Mouse (Mus musculus) erythroblast, embryonic 14.5 days (primary cell): ENCODE data around the gene Dapl1. TPM values are rescaled to one million over a fixed set of nuclear protein-coding genes. Genes with fewer than 3 reads are reported as not detected.

ENCODE experiments used
- H3K27me3 ChIP-seq: 2 replicates; pipeline ENCODE4 v1.6.1; 2012; ENCODE audit warnings: inconsistent platforms; ENCODE audit not compliant: control insufficient read depth
- H3K36me3 ChIP-seq: 2 replicates; pipeline ENCODE4 v1.6.1; 2012; ENCODE audit warnings: mild to moderate bottlenecking, inconsistent platforms; ENCODE audit not compliant: control insufficient read depth
- H3K4me1 ChIP-seq: 2 replicates; pipeline ENCODE4 v1.6.1; 2012; ENCODE audit warnings: inconsistent platforms; ENCODE audit not compliant: control insufficient read depth
- H3K4me3 ChIP-seq: replicated peaks from 2 replicates; pipeline ENCODE3; 2012; ENCODE audit warnings: moderate library complexity, mild to moderate bottlenecking, inconsistent platforms
- H3K9me3 ChIP-seq: 2 replicates; pipeline ENCODE4 v1.6.1; 2012; ENCODE audit warnings: low read length, inconsistent platforms, mixed read lengths; ENCODE audit not compliant: control insufficient read depth
- GATA1 ChIP-seq: IDR thresholded peaks from 2 replicates; pipeline ENCODE4 v1.6.1; 2012; ENCODE audit warnings: low read length, inconsistent platforms, mixed read lengths
- TAL1 ChIP-seq: IDR thresholded peaks from 3 replicates; pipeline ENCODE4 v1.6.1; 2012; ENCODE audit warnings: low read length, inconsistent platforms, mixed read lengths
- polyA plus RNA-seq: library from polyadenylated mRNA; stranded (reverse); fragments of >175 nt; gene quantifications from 2 replicates; pipeline ENCODE4 v1.2.3, GENCODE M21; 2012

Dapl1 gene
- polyA plus RNA-seq, 1 experiment, result not detected

- H3K27me3 ChIP-seq, result no peaks in the 10 kb centered on the region
- H3K4me3 ChIP-seq, result no peak overlapping the region
- TF ChIP-seq GATA1, result no peak
- no peak for TF ChIP-seq TAL1
- no peaks in the 10 kb centered on the region for H3K36me3 ChIP-seq
- no peaks in the 10 kb centered on the region for H3K4me1 ChIP-seq
- H3K9me3 ChIP-seq, result no peaks in the 10 kb centered on the region
Observed at GRCm38 (mm10) chr2:59488235-59488634, 3.8 kb downstream of the Dapl1 start.

- Histone ChIP-seq H3K4me3 (no peak overlapping the region), H3K36me3 (no peaks in the 10 kb centered on the region), H3K27me3 (no peaks in the 10 kb centered on the region), H3K9me3 (no peaks in the 10 kb centered on the region), H3K4me1 (no peaks in the 10 kb centered on the region)
- TF ChIP-seq TAL1 (no peak), GATA1 (no peak)
Observed at GRCm38 (mm10) chr2:59490353-59490752, 5.9 kb downstream of the Dapl1 start.

DNA sequence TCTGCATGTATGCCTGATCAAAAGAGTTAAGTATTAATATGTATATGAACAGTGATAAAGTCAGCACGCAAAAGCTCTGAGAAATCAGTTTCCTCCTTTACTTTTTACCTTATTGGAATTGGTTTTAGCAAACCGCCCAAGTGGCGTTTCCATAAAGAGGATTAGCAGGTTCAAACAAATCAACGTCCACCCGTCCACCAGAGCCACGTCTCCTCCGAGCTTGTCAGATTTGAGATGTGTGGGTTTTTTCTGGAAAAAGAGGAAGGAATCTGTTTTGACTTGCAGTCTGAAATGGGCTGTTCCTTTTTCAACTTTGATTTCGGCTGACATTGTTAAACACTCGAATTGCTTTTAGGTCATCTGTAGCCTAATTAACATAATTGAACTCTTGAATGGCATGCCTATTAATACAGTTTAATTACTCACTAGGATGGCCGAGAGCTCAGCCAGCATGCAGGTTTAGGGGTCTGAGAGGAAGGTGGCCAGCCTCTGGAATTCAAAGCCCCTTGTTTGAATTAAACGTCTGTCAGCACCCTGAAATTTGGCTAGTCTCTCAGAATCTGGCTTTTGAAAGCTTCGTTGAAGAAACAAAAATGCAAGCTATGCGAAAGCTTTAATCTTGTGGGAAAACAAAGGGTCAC lies 9.1 kb downstream of the Dapl1 start:
- TF ChIP-seq GATA1 (no peak), TAL1 (no peak)
- no peaks in the 10 kb centered on the region for H3K27me3 ChIP-seq
- no peaks in the 10 kb centered on the region for H3K36me3 ChIP-seq
- H3K4me3 ChIP-seq, result no peak overlapping the region
- H3K9me3 ChIP-seq, result no peaks in the 10 kb centered on the region
- no peaks in the 10 kb centered on the region for H3K4me1 ChIP-seq

- Histone ChIP-seq H3K9me3 (no peaks in the 10 kb centered on the region), H3K4me1 (no peaks in the 10 kb centered on the region), H3K4me3 (no peak overlapping the region), H3K36me3 (no peaks in the 10 kb centered on the region), H3K27me3 (no peaks in the 10 kb centered on the region)
- TF ChIP-seq TAL1, result no peak
- TF ChIP-seq GATA1, result no peak
Observed at GRCm38 (mm10) chr2:59499146-59499545, 14.7 kb downstream of the Dapl1 start.

DNA sequence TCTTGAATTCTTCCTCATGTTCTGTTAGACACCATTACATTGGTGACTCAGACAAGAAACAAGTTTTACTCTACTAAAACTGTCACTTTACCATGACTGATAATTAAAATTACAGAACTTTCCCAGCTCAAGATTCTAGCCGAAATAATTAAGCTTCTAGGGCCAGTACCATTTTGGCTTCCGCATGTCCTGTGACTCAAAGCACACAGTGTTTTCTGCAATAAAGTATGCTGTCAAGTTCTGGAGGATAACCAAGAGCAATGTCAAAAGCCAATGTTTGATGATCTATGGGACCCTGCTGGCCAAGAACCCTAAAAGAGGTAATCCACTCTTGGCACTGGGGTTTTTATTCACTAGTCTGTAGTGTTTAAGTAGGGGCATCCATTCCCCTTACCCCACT lies 15.3 kb downstream of the Dapl1 start:
- no peak for TF ChIP-seq TAL1
- no peak for TF ChIP-seq GATA1
- Histone ChIP-seq H3K4me3 (no peak overlapping the region), H3K9me3 (no peaks in the 10 kb centered on the region), H3K27me3 (no peaks in the 10 kb centered on the region), H3K4me1 (no peaks in the 10 kb centered on the region), H3K36me3 (no peaks in the 10 kb centered on the region)

DNA sequence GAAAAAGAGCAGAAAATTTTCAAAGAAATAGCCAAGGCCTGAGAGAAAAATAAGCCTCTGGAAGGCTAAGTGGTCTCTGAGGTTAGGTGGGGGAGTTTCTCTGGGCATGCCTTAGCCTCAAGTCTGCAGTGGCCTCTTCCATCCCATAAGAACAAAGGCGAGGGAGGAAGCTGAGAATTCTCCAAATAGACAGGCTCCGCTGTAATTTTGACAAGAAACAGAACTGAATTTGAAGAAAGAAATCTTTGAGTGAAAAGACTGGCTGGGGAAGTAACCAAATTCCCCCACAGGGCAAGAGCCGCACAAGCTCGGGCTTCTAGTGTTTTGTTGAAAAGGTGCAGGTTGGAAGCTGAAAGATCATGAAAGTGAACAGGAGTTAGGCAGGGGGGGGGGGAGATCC lies 24.6 kb downstream of the Dapl1 start:
- Histone ChIP-seq H3K4me1 (no peaks in the 10 kb centered on the region), H3K36me3 (no peaks in the 10 kb centered on the region), H3K4me3 (no peak overlapping the region), H3K27me3 (no peaks in the 10 kb centered on the region), H3K9me3 (no peaks in the 10 kb centered on the region; the same call in 1 of the 2 replicates)
- TF ChIP-seq GATA1, result no peak
- TF ChIP-seq TAL1, result no peak

DNA sequence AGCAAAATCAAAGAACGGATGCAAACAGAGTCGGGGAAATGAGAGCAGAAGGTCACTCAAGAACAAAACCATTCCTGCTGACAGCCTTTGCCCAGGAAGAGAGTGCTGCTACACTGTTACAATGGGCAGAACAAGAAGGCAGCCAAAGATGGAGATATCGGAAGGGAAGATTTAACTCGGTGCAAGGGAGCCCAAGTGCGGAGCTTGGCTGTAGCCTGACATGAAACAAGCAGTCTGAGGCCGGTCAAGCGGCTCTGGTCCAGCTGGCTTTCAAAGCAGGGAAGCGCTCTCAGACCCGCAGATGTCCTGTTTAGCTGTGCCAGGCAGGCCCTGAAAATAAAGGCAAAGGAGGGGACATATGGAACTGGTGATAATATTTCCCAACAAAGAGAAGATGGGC lies 26.0 kb downstream of the Dapl1 start:
- Histone ChIP-seq H3K27me3 (no peaks in the 10 kb centered on the region), H3K9me3 (no peaks in the 10 kb centered on the region; the same call in 1 of the 2 replicates)
- TF ChIP-seq GATA1 (no peak), TAL1 (no peak)

GRCm38 (mm10) chr2:59510882-59511281 lies 26.4 kb downstream of the Dapl1 start:
- no peak for TF ChIP-seq GATA1
- no peak for TF ChIP-seq TAL1

More for the DNA sequence above, 26.0 kb downstream of the Dapl1 start:
- no peak overlapping the region for H3K4me3 ChIP-seq
- H3K36me3 ChIP-seq, result no peaks in the 10 kb centered on the region
- H3K4me1 ChIP-seq, result no peaks in the 10 kb centered on the region

DNA sequence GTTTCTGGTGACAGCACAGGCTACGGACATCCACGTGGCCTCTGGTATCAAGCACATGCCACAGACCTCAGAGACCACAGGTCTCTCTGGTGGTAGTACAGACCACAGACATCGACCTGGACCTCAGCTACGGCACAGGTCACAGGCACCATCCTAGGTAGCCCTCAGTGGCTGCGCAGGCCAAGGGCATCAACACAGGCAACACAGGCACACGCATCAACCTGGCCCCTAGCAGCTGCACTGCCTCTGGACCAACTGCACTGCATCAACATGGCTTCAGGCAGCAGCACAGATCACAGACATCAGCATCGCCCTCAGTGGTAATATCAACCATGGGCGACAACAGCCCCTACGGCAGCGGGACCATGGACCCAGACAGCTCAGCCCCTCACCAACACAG lies 36.2 kb downstream of the Dapl1 start:
- no peaks in the 10 kb centered on the region for H3K4me1 ChIP-seq
- H3K27me3 ChIP-seq, result no peaks in the 10 kb centered on the region
- TF ChIP-seq GATA1, result no peak
- TF ChIP-seq TAL1, result no peak
- no peaks in the 10 kb centered on the region for H3K9me3 ChIP-seq
- H3K36me3 ChIP-seq, result no peaks in the 10 kb centered on the region
- H3K4me3 ChIP-seq, result no peak overlapping the region

More at GRCm38 (mm10) chr2:59510882-59511281, 26.4 kb downstream of the Dapl1 start:
- H3K27me3 ChIP-seq, result no peaks in the 10 kb centered on the region
- no peak overlapping the region for H3K4me3 ChIP-seq
- no peaks in the 10 kb centered on the region for H3K4me1 ChIP-seq
- no peaks in the 10 kb centered on the region for H3K36me3 ChIP-seq
- H3K9me3 ChIP-seq, result no peaks in the 10 kb centered on the region; the same call in 1 of the 2 replicates

- Histone ChIP-seq H3K4me1 (no peaks in the 10 kb centered on the region), H3K27me3 (no peaks in the 10 kb centered on the region), H3K36me3 (no peaks in the 10 kb centered on the region), H3K4me3 (no peak overlapping the region), H3K9me3 (no peaks in the 10 kb centered on the region)
- no peak for TF ChIP-seq GATA1
- no peak for TF ChIP-seq TAL1
Observed at GRCm38 (mm10) chr2:59522079-59522684, 37.7 kb downstream of the Dapl1 start.
